Mouse (Mus musculus) skeletal muscle tissue, postnatal 0 days (tissue): ENCODE measurements around the gene Kcnk4. TPM values are rescaled to one million over a fixed set of nuclear protein-coding genes. Genes with fewer than 3 reads are reported as not detected.

Experiments used
- microRNA-seq, 2 experiments: library from miRNA; unstranded; fragments of <30 nt; microRNA quantifications; one replicate each; pipeline ENCODE4; 2016
- polyA plus RNA-seq: library from polyadenylated mRNA; unstranded; fragments of >200 nt; fragmentation: Nextera tagmentation; extraction: Ambion mirVana; gene quantifications from 2 replicates; pipeline ENCODE4 v1.2.1, GENCODE M21; 2015

Kcnk4 gene
- polyA plus RNA-seq: 0.33 and 0.69 TPM in 2 replicates

GRCm38 (mm10) chr19:6934195-6934977, at the start of gene Kcnk4:
TSS of gene Kcnk4 (minus strand) at chr19:6934515.

GRCm38 (mm10) chr19:6980381-6981093, 46.2 kb upstream of the Kcnk4 start, which contains the start of gene Fkbp2:
TSS of gene Fkbp2 (minus strand) at chr19:6980501.

GRCm38 (mm10) chr19:6975537-6976521, 41.5 kb upstream of the Kcnk4 start, which contains the start of gene Plcb3:
TSS of gene Plcb3 (minus strand) at chr19:6976470.

GRCm38 (mm10) chr19:6974211-6975205, 40.2 kb upstream of the Kcnk4 start, which contains the start of gene Ppp1r14b:
TSS of gene Ppp1r14b (plus strand) at chr19:6974968.

DNA sequence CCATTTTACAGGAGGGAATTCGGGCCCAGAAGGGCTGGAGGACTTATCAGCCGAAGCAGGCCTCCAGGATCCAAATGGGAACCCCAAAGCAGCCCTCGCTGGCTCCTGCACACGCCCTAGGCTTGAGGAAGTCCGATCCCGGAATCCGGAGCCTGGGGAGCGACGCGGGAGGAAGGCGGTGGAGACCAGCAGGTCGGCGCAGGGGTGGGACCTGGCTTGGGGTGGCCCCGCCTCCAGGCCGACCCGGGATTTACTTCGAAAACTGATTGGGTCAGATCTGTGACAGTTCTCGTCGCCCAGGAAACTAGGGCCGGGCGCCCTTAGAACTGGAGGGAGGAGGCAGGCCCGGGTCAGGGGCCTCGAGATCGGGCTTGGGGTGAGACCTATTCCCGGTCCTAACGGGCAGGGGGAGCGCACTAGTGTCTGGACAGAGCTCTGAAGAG, 8.0 kb upstream of the Kcnk4 start, which contains the start of gene Gpr137:
Gene Gpr137, minus strand, starts transcription at position 232 of the 443 bp plus-strand sequence.

DNA sequence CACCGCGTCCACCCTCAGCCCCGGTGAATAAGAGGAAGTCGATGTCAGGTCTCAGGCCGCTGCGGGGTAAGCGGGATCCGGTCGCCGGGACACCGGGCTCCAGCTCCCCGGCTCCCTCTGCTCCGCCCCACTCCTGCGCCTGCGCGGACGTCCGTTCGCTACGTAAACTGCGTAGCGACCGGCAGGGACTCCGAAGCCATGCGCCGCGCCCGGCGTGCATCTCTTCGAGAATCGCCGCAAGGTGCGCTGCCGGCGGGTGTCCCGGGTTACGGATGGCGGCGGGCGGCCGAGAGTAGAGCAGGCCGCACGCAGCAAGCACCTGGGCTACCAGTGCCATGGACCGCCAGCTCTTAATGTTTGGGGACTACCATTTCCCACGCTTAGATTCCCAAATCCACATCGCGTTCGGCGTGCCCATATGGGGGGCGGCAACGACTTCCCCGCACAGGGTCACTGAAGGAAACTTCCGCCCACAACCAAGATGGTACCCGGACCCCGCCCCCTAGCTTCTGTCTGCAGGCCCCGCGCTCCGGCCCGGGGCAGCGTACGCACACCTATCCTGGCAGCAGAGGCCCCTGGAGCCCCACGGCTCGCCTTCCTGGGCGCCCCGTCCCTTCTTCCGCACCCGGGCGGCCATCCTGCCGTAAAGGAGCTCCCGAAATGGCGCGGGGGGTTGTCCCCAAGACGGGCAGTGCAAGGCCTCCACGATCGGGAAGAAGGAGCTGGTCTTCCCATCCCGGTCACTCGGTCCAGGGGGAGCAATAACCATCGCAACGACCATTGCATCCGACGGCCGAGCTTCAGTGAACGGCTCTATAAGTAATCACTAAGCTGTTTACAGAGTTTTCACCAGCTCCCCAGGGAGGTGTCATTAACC, 7.3 kb upstream of the Kcnk4 start, which contains the start of gene Bad:
Gene Bad, plus strand, starts transcription at position 490 of the 877 bp plus-strand sequence.

DNA sequence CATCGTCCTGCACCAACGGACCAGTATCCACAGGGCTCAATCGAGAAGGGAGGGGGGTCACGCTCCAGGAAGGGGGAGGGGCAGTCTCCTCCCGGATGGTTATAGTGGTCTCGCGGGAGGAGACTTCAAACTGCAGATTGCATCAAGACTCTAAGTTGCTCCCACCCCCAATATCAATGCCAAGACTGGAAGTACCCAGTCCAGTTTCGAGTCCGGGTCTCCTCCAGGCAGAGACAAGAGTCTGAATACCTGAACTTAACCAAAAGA, 9.1 kb downstream of the Kcnk4 start, which contains the start of gene Catsperz:
Gene Catsperz, minus strand, starts transcription at position 74 of the 267 bp plus-strand sequence.

DNA sequence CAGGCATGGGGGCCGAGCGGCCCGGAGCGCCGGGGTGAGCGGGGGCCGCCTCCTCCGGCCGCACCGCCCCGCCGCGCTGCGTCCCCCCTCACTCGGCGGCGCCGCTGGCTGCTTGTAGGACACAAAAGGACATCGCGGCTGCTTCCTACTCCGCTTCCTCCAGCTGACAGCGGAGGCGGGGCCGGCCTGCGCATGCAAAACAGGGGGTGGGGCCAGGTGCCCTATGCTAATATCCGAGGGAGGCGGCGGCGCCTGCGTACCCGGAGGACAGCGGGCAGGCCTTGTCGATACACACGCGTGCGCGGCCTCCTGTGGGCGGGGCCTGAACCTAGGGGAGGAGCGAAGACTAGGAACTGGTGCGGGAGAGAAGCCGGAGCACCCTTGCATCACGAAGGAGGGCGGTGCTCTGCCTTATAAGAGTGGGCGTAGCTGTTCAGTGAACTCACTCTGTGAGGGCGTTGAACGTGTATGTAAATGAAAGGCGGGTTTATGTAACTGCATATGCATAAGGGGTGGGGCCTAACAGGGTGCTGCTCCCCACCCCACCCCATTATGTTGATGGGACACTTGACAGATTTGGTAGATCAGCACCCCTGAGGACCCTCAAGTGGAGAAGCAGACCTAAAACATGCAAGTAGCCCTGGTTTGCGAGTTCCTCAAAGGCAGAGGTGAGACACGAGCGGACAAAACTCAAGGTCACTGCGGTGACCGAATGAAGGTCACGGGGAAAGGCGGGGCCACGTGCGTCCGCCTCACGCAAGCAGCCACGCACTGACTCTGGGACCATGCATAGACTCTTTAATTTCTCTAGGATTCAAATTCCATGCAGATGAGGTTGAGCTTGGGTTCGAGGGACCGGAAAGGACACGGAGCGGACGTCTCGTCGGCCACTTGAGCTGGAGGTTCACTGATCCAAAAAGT, 12.4 kb downstream of the Kcnk4 start, which contains the start of gene Esrra:
Gene Esrra, minus strand, starts transcription at position 167 of the 921 bp plus-strand sequence.

GRCm38 (mm10) chr19:6909507-6910289, 24.6 kb downstream of the Kcnk4 start, which contains the start of the genes Trmt112 and Prdx5:
TSS of gene Trmt112 (plus strand) at chr19:6909698.
TSS of gene Prdx5 (minus strand) at chr19:6910106.

Small RNA genes lying within 50 kb of the gene (microRNA-seq; reads per million reads assigned to microRNA genes)
- gene Mir6990: 1.5 to 1.6 reads per million in 2 experiments

Other genes starting within 250 kb of the Kcnk4 start
- 9.7 and 12.5 TPM in 2 replicates for gene Rps6ka4, start 93.9 kb downstream of the Kcnk4 start, polyA plus RNA-seq
- 0.45 and 0.83 TPM in 2 replicates for gene Ccdc88b, start 76.3 kb downstream of the Kcnk4 start, polyA plus RNA-seq
- 70.4 and 71.1 TPM in 2 replicates for gene Trmt112, start 24.8 kb downstream of the Kcnk4 start, polyA plus RNA-seq
- 261 and 306 TPM in 2 replicates for gene Prdx5, start 24.4 kb downstream of the Kcnk4 start, polyA plus RNA-seq
- gene Esrra, start 12.7 kb downstream of the Kcnk4 start, polyA plus RNA-seq: 23.7 and 29.3 TPM in 2 replicates
- 0.65 and 1.4 TPM in 2 replicates for gene Catsperz, start 9.1 kb downstream of the Kcnk4 start, polyA plus RNA-seq
- 48.6 and 62.8 TPM in 2 replicates for gene Bad, start 7.3 kb upstream of the Kcnk4 start, polyA plus RNA-seq
- gene Gpr137, start 8.0 kb upstream of the Kcnk4 start, polyA plus RNA-seq: 10.3 and 14.8 TPM in 2 replicates
- 280 and 291 TPM in 2 replicates for gene Ppp1r14b, start 40.5 kb upstream of the Kcnk4 start, polyA plus RNA-seq
- gene Plcb3, start 42.0 kb upstream of the Kcnk4 start, polyA plus RNA-seq: 8.8 and 10.0 TPM in 2 replicates
- 58.1 and 77.3 TPM in 2 replicates for gene Fkbp2, start 46.0 kb upstream of the Kcnk4 start, polyA plus RNA-seq
- 63.3 and 74.3 TPM in 2 replicates for gene Vegfb, start 53.1 kb upstream of the Kcnk4 start, polyA plus RNA-seq
- gene Dnajc4, start 58.1 kb upstream of the Kcnk4 start, polyA plus RNA-seq: 35.8 and 41.0 TPM in 2 replicates
- 30.7 and 37.3 TPM in 2 replicates for gene Nudt22, start 61.6 kb upstream of the Kcnk4 start, polyA plus RNA-seq
- 20.1 and 20.2 TPM in 2 replicates for gene Trpt1, start 61.6 kb upstream of the Kcnk4 start, polyA plus RNA-seq
- gene Fermt3, start 85.0 kb upstream of the Kcnk4 start, polyA plus RNA-seq: 6.2 and 9.5 TPM in 2 replicates
- 83.4 and 97.1 TPM in 2 replicates for gene Stip1, start 105.5 kb upstream of the Kcnk4 start, polyA plus RNA-seq
- gene Macrod1, start 122.3 kb upstream of the Kcnk4 start, polyA plus RNA-seq: 223 and 246 TPM in 2 replicates
- 0.38 and 0.54 TPM in 2 replicates for gene Flrt1, start 171.2 kb upstream of the Kcnk4 start, polyA plus RNA-seq